Mouse (Mus musculus) embryo, embryonic 10 days (tissue): ENCODE measurements around the gene Ptprm.

Experiments
- DNase-seq: peaks from one replicate; pipeline ENCODE4 v3.0.0-alpha.2; 2015; ENCODE audit warnings: low spot score

Ptprm gene

DNA sequence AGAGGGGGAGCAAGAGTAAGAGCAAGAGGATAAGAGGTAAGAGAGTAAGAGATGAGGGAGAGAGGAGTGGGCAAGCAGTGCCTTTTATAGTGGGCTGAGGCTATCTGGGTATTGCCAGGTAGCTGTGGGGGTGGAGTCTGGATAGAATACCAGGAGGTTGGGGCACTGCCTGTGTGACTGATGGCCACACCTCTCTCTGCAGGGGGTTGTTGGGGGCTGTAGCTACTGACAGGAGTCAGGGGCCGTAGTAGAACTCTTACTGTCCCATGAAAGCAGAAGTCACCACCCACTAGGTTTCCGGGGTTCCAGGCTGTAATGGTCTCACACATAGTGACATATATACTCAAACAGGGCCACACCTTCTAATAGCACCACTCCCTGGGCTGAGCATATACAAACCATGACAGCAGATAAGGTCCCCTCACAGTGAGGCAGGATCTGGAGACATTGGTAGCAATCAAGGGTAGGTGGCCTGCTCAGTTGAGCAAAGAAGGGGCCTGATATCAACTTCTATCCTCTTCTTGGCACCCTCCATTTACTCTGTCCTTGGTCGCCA is 689.0 kb downstream of the Ptprm start:
- no peak for DNase-seq

DNA sequence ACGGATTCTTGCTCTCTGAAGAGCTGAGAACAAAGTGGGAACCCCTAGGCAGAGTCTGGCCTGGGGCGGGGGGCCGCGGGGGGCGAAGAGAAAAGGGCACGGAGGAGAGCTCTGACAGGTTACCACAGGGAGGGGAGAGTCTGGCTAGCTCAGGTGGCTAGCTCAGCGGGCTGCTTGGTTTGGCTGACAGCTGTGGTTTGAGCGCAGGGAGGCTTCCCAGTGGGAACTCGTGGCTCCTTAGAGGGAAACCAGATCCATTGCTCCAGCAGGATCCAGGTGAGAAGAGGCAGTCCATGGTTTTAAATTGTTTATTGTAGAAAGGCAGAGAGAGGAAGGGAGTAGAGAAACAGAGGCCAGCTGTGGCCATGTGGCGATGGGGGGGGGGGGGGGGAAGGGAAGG is 689.5 kb downstream of the Ptprm start:
- no peak for DNase-seq

DNA sequence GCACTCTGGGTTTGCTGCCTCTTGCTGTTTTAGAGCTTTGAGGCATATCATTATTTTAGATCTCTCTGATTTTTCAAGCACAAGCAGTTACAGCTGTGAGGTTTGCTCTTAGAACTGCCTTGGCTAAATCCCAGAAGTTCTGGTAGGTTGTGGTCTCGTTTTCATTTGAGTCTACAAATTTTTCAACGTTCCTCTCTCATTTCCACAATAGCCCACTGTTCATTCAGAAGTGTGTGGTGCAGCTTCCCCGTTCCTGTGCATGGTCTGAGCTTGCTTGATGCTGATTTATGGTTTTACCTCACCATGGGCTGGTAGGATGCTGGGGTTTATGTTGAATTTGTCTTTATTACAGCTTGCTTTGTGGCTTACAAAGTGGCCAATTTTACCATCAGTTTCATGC is 695.0 kb downstream of the Ptprm start:
- DNase-seq, result no peak

DNA sequence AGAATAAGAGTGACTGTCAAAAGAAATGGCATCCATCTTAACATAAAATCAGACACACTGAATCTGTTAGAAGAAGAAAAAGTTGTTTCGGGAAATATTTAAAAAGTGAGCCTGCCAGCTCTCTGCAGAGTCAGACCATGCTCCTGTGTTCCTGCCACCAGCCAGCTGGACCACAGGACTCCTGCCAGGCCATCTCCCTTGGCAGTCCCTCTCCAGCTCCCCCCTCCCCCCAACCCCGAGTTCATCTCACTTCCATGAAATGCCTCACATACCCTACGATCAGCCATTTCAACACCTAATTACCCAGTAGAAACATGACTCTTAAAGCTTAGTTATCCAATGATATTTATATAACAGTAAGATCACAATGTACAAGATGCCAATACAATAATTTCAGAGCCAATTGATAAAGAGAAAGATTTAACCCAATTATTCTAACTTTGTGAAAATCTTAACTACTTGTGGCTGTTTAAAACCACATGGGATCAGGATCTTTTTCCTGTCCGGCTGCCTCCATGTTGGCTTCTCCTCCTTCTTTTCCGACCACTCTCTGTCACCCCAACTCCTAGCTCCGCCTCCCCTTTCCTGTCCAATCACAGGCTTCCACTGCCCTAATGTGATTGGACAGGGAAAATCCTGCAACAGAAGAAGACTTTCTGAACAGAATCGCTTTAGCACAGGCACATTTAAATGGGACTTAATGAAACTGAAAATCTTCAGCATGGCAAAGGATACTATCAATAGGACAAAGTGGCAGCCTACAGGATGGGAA is 716.1 kb downstream of the Ptprm start:
- DNase-seq, result no peak

DNA sequence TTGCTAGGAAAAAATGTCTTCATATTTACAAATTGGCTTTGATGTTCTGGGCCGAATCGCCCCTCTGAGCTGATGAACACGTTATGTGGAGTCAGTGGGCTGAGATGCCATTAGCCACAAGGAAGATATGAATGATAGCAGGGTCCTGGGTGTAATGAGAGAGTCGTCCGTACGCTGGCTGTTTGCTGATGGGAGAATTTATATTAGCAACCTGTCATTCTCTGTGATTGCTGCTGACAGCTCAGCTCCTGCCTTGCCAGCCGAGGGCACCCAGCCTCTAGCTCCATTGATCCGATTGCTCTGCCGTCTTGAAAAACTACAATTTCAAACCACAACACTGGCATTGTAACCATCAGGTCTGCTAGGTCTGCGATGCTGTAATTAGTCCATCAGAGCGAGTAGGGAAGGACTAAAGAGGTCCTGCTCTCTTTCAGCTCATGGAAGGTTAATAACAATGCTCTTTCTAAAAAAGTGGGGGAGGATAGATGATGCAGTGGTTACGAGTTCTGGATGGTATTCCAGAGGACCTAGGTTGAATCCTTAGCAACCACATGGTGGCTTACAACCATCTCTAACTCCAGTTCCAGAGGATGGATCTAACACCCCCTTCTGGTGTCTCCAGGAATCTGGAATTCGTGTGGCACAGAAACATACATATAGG is 734.1 kb downstream of the Ptprm start:
- no peak for DNase-seq

DNA sequence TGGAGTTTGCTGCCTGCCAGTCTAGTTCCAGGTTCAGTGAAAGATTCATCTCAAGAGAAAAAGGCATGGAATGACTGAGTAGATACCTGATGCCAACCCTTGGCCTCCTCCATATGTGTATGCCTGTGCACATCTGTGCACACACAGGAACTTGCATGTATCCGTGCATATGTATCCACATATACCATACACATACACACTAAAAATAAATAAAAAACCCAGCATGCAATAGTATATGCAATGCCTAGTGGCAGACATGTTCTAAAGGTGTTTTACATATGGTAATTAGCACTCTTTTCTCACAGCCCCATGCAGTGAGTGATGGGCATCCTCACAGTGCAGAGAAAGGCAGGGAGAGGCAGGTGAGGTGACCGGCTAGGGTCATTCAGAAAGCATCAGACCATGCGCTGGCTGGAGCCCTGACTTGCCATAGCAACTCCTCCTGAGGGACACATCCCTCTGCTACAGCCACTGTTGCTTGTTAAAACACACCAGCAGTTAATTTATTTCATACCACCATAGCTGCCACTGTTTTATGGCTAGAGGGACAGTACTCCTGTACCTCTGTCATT is 734.9 kb downstream of the Ptprm start:
- no peak for DNase-seq
